Mouse (Mus musculus) adipocyte (in vitro differentiated cells): Measurements from ENCODE around the gene Alox15.
"Not testable (repeated sequence)": the region's sequence is repeated elsewhere in the genome, so short reads cannot be mapped to it uniquely, and the experiment has no call there.

ENCODE experiments used
- DNase-seq: peaks from one replicate; pipeline ENCODE4 v3.0.0-alpha.2; 2016; ENCODE audit warnings: low spot score

The Alox15 gene

GRCm38 (mm10) chr11:70351868-70352267 lies at the start of gene Alox15:
Alox15 (minus strand) TSS chr11:70352031.
- DNase-seq, result no peak

- DNase-seq, result no peak
Observed at GRCm38 (mm10) chr11:70389421-70389820, 37.6 kb upstream of the Alox15 start.

GRCm38 (mm10) chr11:70387436-70387835 lies 35.6 kb upstream of the Alox15 start:
- no peak for DNase-seq

GRCm38 (mm10) chr11:70384136-70384535 lies 32.3 kb upstream of the Alox15 start:
- DNase-seq, result no peak

GRCm38 (mm10) chr11:70381330-70381729 lies 29.5 kb upstream of the Alox15 start:
- no peak for DNase-seq

- DNase-seq, result no peak
Observed at GRCm38 (mm10) chr11:70380478-70381005, 28.7 kb upstream of the Alox15 start.

GRCm38 (mm10) chr11:70376054-70376453 lies 24.2 kb upstream of the Alox15 start:
- DNase-seq, result no peak

- DNase-seq, result no peak
Observed at GRCm38 (mm10) chr11:70374302-70374701, 22.5 kb upstream of the Alox15 start.

- no peak for DNase-seq
Observed at GRCm38 (mm10) chr11:70372849-70373557, 21.2 kb upstream of the Alox15 start.

GRCm38 (mm10) chr11:70372396-70372795 lies 20.6 kb upstream of the Alox15 start:
- DNase-seq, result no peak

GRCm38 (mm10) chr11:70368626-70369025 lies 16.8 kb upstream of the Alox15 start:
- not testable (repeated sequence) for DNase-seq

- DNase-seq, result not testable (repeated sequence)
Observed at GRCm38 (mm10) chr11:70367701-70368100, 15.9 kb upstream of the Alox15 start.

GRCm38 (mm10) chr11:70348630-70349029 lies 3.2 kb downstream of the Alox15 start:
- DNase-seq, result no peak

- no peak for DNase-seq
Observed at GRCm38 (mm10) chr11:70347861-70348260, 4.0 kb downstream of the Alox15 start.

- DNase-seq, result no peak
Observed at GRCm38 (mm10) chr11:70345546-70345945, 6.3 kb downstream of the Alox15 start.

- no peak for DNase-seq
Observed at GRCm38 (mm10) chr11:70345061-70345460, 6.8 kb downstream of the Alox15 start.

- DNase-seq, result no peak
Observed at GRCm38 (mm10) chr11:70339481-70339880, 12.3 kb downstream of the Alox15 start.

- peak; percentile 77 for DNase-seq
Observed at GRCm38 (mm10) chr11:70334477-70334876, 17.4 kb downstream of the Alox15 start.

GRCm38 (mm10) chr11:70324726-70325125 lies 27.1 kb downstream of the Alox15 start:
- DNase-seq, result no peak

- no peak for DNase-seq
Observed at GRCm38 (mm10) chr11:70322528-70322927, 29.3 kb downstream of the Alox15 start, which contains the start of gene Alox12e. Alox12e (minus strand) TSS chr11:70322628.

GRCm38 (mm10) chr11:70321664-70322063 lies 30.2 kb downstream of the Alox15 start:
- peak; percentile 11 for DNase-seq

- no peak for DNase-seq
Observed at GRCm38 (mm10) chr11:70319614-70320013, 32.2 kb downstream of the Alox15 start.

GRCm38 (mm10) chr11:70313833-70314232 lies 38.0 kb downstream of the Alox15 start:
- peak; percentile 26 for DNase-seq

- DNase-seq, result peak; percentile 61
Observed at GRCm38 (mm10) chr11:70309341-70309740, 42.5 kb downstream of the Alox15 start.
